Mouse (Mus musculus) gastrocnemius, postnatal 36 days (tissue): ENCODE results near the gene Mapk12. TPM values are rescaled to one million over a fixed set of nuclear protein-coding genes. Genes with fewer than 3 reads are reported as not detected.

ENCODE experiments used
- DNase-seq, 2 experiments: peaks; one replicate each; pipeline ENCODE4 v3.0.0; 2022
- intact Hi-C: fragments of 180-260 bp; cut with DNase I; formaldehyde crosslinking; loops from one replicate; pipeline ENCODE4 v1.15.1; 2025
- total RNA-seq, 2 experiments: library from RNA; stranded (reverse); gene quantifications; 2 replicates each; pipeline ENCODE4 v1.2.3; 2021

Mapk12 gene
- total RNA-seq, 2 experiments from 2014 or later = 131 to 136 TPM

GRCm38 (mm10) chr15:89143134-89143533 lies 2.6 kb upstream of the Mapk12 start:
- no peak for DNase-seq
- intact Hi-C loops = loop anchor here (5.0 kb wide), 1 partner anchor 34 kb away; no protein-coding TSS in a partner anchor

DNA sequence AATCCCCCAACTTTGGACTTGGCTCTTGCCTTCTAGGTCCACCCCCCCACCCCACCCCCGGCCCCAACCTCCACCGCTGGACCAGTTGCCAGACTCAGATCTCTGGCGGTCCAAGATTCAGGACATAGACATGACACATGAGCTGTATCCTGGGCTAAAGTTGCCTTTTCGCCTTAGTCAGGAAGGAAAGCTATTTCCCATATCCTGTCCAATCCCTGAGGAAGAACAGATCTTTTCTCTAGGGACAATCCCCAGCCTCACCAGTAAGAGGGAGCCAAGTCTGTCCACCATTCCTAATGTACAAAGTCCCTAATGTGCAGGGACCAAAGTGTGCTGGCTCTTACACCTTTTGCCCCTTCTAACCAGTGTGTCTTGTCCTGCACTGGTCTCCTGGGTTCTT lies 1.4 kb upstream of the Mapk12 start:
- intact Hi-C loops = loop anchor here (5.0 kb wide), 1 partner anchor 35 kb away; no protein-coding TSS in a partner anchor
- DNase-seq = no peak

GRCm38 (mm10) chr15:89141443-89141842 lies 940 bp upstream of the Mapk12 start:
- peak in 1 of 2 experiments; percentile 42 for DNase-seq
- intact Hi-C loops = loop anchor here (5.0 kb wide), 1 partner anchor 36 kb away; no protein-coding TSS in a partner anchor

DNA sequence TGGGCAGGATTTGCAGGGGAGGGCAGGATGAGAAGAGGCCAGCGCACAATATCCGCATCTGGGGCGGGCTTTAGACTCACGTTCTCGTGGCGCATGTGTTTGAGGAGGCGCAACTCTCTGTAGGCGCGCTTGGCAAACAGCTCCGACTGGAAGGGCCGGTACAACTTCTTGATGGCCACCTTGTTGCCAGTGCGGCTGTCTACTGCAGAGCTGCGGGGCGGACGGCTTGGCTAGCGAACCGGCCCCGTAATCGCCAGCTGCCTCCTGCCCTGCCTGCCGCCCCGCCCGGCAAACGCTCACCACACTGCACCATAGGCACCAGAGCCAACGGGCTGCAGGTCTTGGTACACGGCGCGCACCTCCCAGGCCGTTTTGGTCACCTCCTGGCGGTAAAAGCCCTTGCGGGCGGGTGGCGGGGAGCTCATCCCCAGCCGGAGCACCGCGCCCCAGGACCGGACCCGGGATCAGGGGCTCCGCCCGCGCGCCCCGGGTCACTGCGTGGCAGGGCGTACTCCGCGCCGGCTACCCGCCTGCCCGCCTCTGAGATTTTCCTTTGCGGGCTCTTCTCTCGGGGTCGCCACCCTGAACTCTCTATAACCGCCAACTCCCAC lies 350 bp downstream of the Mapk12 start:
- intact Hi-C loops = loop anchor here (5.0 kb wide), 1 partner anchor 37 kb away; no protein-coding TSS in a partner anchor
- peak; percentile 52 to 70 for DNase-seq

DNA sequence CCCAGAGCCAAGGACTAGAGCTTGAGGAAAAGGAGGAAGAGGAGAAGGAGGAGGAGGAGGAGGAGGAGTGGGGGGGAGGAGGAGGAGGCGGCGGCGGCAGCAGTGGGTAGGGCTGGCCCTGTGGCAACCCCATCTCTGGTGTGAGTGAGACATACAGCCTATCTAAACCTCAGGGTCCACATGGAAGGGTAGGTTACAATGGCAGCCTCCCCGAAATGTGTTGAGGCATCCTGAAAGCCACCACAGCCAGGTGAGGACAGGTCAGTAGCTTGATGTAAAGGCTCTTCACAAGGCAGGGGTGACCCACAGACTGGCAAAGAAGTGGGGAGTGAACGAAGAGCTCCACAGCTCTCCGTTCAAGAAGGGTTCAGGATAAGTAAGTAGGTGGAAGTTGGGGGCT lies 2.0 kb downstream of the Mapk12 start:
- no peak for DNase-seq
- intact Hi-C loops = no loop called here

DNA sequence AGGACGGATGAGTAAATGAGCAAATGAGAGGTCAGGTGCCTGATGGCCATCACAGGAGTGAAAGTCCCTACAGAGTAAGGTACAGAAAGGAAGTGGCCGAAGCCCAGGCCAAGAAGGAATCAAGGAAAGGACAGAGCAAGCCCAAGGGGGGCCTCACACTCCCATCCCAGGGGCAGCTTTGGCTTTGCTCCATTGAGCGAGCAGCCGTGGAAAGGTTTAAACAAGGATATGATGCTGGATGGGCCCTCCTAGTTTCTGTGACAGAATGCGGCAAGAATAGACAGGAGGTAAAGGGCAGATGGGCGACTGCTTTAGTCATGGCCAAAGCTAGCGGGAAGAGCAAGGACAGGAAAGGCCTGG lies 2.5 kb downstream of the Mapk12 start:
- DNase-seq = no peak
- intact Hi-C loops = no loop called here

DNA sequence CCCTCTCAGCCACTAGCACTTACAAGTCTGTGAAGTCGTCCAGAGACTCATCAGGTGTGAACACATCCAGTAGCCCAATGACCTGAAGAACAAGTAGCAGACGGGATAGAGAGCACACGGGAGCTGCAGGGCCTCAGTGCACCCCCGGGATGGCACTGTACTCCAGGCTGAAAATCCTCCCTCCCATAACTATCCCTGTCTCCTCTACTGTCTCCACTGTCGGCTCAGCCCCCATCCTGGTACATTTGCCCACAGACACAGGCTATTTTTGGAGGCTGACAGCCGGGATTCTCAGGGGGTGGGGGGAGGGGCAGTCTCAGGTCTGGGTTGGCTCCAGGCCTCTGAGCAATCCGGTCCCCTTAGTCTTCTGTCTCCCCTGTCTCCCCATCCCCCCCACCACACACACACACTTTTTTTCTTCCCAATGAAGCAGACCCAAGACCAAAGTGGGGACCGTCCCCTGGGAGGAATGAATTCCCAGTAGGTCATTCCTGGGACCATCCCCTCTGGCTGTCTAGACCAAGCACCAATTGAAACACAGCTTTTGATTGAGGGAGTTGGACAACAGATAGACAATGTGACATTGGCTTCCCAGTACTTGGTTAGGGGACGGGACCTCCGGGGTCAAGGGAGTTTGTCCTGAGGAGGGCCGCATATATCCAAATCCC lies 3.0 kb downstream of the Mapk12 start:
- no peak for DNase-seq
- intact Hi-C loops = no loop called here

DNA sequence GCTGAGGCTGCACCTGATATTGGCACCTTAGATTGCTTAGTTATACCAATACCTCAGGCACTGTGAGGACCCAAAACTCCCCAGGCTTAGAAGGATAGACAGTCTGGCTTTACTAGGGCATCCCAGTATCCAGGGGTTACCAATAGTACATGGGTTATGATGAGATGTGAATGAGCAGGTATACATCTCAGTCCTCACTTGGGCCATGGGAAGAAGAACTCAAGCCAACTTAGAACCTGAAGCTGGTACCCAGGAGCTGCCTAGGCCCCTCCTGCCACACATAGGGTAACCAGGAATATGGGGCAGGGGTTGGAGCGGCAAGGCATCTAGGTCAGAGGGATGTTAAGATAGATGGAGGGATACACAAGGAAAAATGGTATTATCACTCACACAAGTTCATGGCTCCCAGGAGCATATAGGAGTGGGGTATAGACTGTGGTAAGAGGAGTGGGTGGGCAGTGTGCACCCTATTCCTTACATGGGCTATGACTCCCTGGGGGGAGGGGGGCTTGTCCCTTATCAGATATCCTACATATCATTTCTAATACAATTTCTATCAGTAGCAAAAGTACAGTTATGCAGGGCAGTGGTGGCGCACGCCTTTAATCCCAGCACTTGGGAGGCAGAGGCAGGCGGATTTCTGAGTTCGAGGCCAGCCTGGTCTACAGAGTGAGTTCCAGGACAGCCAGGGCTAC lies 3.9 kb downstream of the Mapk12 start:
- DNase-seq = no peak
- intact Hi-C loops = no loop called here

GRCm38 (mm10) chr15:89131316-89131715 lies 9.2 kb downstream of the Mapk12 start:
- intact Hi-C loops = no loop called here
- DNase-seq = no peak

- DNase-seq = no peak
- intact Hi-C loops = no loop called here
Observed at GRCm38 (mm10) chr15:89130245-89130644, 10.3 kb downstream of the Mapk12 start.

DNA sequence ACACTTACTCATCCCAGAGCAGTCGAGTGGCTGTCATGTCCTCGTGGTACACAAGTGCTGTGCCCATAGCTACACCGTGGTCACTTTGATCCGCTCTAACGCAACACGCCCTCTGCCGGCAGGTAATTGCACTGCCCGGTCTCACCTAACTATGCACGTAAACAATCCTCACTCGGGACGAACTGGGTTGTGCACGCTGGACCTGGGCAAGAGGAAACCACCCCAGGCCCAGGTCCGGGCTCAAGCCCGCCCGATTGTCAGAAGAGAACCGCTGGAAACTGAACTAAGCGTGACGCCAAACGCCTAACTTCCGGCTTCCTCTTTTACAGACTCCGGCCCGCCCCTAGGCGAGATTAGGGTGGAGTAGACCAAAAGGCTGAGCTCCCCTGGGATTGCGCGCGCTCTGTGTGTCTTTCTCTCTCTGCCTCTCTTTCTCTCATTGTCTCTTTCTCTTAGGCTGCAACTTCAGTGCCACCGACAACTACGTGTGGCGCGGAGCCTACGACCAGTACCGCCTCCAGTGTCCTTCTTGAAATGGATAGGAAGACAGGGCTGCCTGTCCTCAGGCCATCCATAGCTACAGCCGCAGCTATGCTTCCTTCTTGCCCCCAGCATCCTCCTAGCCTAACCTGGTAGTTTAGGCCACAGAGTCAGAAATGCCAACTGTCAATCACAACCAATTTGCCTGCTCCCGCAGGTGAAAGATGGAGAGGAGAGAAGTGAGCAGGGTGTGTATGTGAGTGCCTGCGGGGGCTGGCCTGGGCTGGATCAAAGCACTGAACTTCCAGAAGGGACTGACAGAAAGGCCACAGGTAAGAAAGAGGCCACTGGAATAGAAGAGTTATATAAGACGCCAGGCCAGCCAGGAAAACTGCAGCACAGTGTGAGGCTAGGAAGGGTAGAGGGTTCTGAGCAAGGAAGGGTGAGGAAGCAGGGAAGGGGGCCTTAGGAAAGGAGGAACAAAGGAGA lies 11.8 kb downstream of the Mapk12 start, which contains the start of gene Hdac10:
Gene Hdac10 (minus strand): TSS at position 319 of the 969 bp plus-strand sequence.
- intact Hi-C loops = loop anchor here (5.0 kb wide), 1 partner anchor 224 kb away; no protein-coding TSS in a partner anchor
- DNase-seq = peak; percentile 76 to 89

GRCm38 (mm10) chr15:89127364-89127940 lies 13.1 kb downstream of the Mapk12 start:
- DNase-seq = peak in 1 of 2 experiments; percentile 17

GRCm38 (mm10) chr15:89126622-89127021 lies 13.9 kb downstream of the Mapk12 start:
- DNase-seq = no peak
- intact Hi-C loops = loop anchor here (5.0 kb wide), 1 partner anchor 226 kb away; no protein-coding TSS in a partner anchor

More at GRCm38 (mm10) chr15:89127364-89127940, 13.1 kb downstream of the Mapk12 start:
- intact Hi-C loops = loop anchor here (5.0 kb wide), 1 partner anchor 225 kb away; no protein-coding TSS in a partner anchor

- no peak for DNase-seq
- intact Hi-C loops = loop anchor here (5.0 kb wide), 1 partner anchor 227 kb away; no protein-coding TSS in a partner anchor
Observed at GRCm38 (mm10) chr15:89125351-89125750, 15.2 kb downstream of the Mapk12 start.

GRCm38 (mm10) chr15:89124312-89124711 lies 16.2 kb downstream of the Mapk12 start:
- no peak for DNase-seq
- intact Hi-C loops = loop anchor here (5.0 kb wide), 2 partner anchors 47 to 88 kb away; partner anchors contain the start of genes Ppp6r2 and Trabd

DNA sequence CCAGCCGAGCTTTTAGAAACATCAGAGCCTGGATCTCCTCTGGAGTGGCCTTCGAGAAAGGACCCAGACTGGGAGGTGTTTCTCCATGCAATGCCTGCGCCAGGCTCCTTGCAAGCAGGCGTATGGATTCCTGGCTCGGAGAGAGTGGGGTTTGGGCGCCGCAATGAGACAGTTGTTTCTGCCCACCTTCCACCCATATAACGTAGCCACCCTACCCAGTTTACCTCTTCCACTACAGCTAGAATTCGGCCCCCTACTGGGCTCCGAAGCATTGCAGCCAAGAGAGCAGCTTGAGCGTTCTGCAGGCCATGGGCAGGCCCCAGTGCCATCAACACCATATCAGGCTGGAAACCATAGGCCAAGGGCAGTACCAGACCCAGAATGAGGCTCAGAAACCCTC lies 16.9 kb downstream of the Mapk12 start:
- intact Hi-C loops = loop anchor here (5.0 kb wide), 2 partner anchors 46 to 89 kb away; partner anchors contain the start of genes Ppp6r2 and Trabd
- no peak for DNase-seq

GRCm38 (mm10) chr15:89122649-89123366 lies 17.7 kb downstream of the Mapk12 start, which contains the start of gene Tubgcp6:
TSS of gene Tubgcp6 (minus strand) at chr15:89123112.
- intact Hi-C loops = loop anchor here (5.0 kb wide), 2 partner anchors 46 to 89 kb away; partner anchors contain the start of genes Ppp6r2 and Trabd
- peak; percentile 89 to 94 for DNase-seq

GRCm38 (mm10) chr15:89118007-89118406 lies 22.5 kb downstream of the Mapk12 start:
- intact Hi-C loops = no loop called here
- no peak for DNase-seq
